Mouse (Mus musculus) MEL (cell line): Measurements from ENCODE around the gene Glyctk. TPM values are rescaled to one million over a fixed set of nuclear protein-coding genes. Genes with fewer than 3 reads are reported as not detected.

Experiments
- DNase-seq: peaks from one replicate; pipeline ENCODE4 v3.0.0; 2011; ENCODE audit warnings: low read depth, low spot score
- H3K27ac ChIP-seq: 2 replicates; pipeline ENCODE4 v1.5.1; 2012; ENCODE audit warnings: low read depth, mild to moderate bottlenecking, control low read depth, low read length, moderate library complexity; ENCODE audit not compliant: control insufficient read depth
- H3K27me3 ChIP-seq, 2 experiments: fragments of 150-350 bp in 1 of 2; sonication (generic) in 1 of 2; 2 replicates each; pipeline ENCODE4 v1.6.1; 2012; ENCODE audit warnings: low read length in 2 of 2, mild to moderate bottlenecking in 2 of 2, improper control_type of control experiment in 1 of 2, moderate library complexity in 1 of 2; ENCODE audit not compliant: insufficient read depth in 2 of 2, control insufficient read depth in 1 of 2
- H3K36me3 ChIP-seq, 2 experiments: 2 replicates each; pipeline ENCODE4 v1.6.1; 2012 to 2014; ENCODE audit warnings: low read length in 2 of 2, improper control_type of control experiment in 1 of 2, inconsistent platforms in 1 of 2, mild to moderate bottlenecking in 1 of 2; ENCODE audit not compliant: insufficient read depth in 2 of 2, control insufficient read depth in 1 of 2
- H3K4me1 ChIP-seq, 2 experiments: fragments of 150-350 bp in 1 of 2; sonication (generic) in 1 of 2; 2 replicates each; pipeline ENCODE4 v1.6.1; 2012; ENCODE audit warnings: low read length in 2 of 2, improper control_type of control experiment in 1 of 2, mild to moderate bottlenecking in 1 of 2; ENCODE audit not compliant: insufficient read depth in 2 of 2, control insufficient read depth in 1 of 2
- H3K4me3 ChIP-seq, 2 experiments: fragments of 150-350 bp in 1 of 2; sonication (generic) in 1 of 2; 2 replicates each; pipeline ENCODE4 v1.5.1; 2012; ENCODE audit warnings: low read depth in 2 of 2, low read length in 2 of 2, mild to moderate bottlenecking in 2 of 2, moderate library complexity in 2 of 2, control low read depth in 1 of 2, improper control_type of control experiment in 1 of 2; ENCODE audit not compliant: control insufficient read depth in 1 of 2, insufficient read depth in 1 of 2
- H3K79me2 ChIP-seq: 2 replicates; pipeline ENCODE4 v1.6.1; 2012; ENCODE audit warnings: mild to moderate bottlenecking, low read length, moderate library complexity; ENCODE audit not compliant: control insufficient read depth, poor library complexity, insufficient read depth
- H3K9ac ChIP-seq: 2 replicates; pipeline ENCODE4 v1.6.1; 2012; ENCODE audit warnings: low read depth, mild to moderate bottlenecking, control low read depth, low read length, moderate library complexity; ENCODE audit not compliant: control insufficient read depth, poor library complexity, severe bottlenecking
- H3K9me3 ChIP-seq: fragments of 150-350 bp; sonication (generic); replicated peaks from 2 replicates; pipeline ENCODE4 v1.6.1; 2012; ENCODE audit warnings: mild to moderate bottlenecking, low read length, improper control_type of control experiment, moderate library complexity; ENCODE audit not compliant: insufficient read depth
- CHD1 ChIP-seq: IDR thresholded peaks from 2 replicates; pipeline ENCODE4 v1.6.1; 2012; ENCODE audit warnings: low read depth, mild to moderate bottlenecking, inconsistent platforms, low read length, improper control_type of control experiment
- CHD2 ChIP-seq: IDR thresholded peaks from 2 replicates; pipeline ENCODE4 v1.6.1; 2011; ENCODE audit warnings: low read length, improper control_type of control experiment
- CTCF ChIP-seq, 3 experiments: IDR thresholded peaks in 2 of 3; conservative IDR thresholded peaks in 1 of 3; 2 replicates each; pipeline ENCODE4 v1.5.1; 2011 to 2012; ENCODE audit warnings: low read length in 3 of 3, low read depth in 2 of 3, mild to moderate bottlenecking in 2 of 3, improper control_type of control experiment in 1 of 3, inconsistent platforms in 1 of 3, mixed read lengths in 1 of 3, moderate library complexity in 1 of 3; ENCODE audit not compliant: control insufficient read depth in 1 of 3, insufficient read depth in 1 of 3, poor library complexity in 1 of 3, severe bottlenecking in 1 of 3
- E2F4 ChIP-seq: IDR thresholded peaks from 2 replicates; pipeline ENCODE4 v1.6.1; 2011; ENCODE audit warnings: low read depth, low read length, improper control_type of control experiment, borderline replicate concordance
- ELF1 ChIP-seq: IDR thresholded peaks from 2 replicates; pipeline ENCODE4 v1.6.1; 2014; ENCODE audit warnings: low read depth, mild to moderate bottlenecking, inconsistent platforms, low read length, improper control_type of control experiment, moderate library complexity
- EP300 ChIP-seq, 2 experiments: IDR thresholded peaks; 2 replicates each; pipeline ENCODE4 v1.6.1; 2011; ENCODE audit warnings: improper control_type of control experiment in 2 of 2, low read length in 2 of 2, low read depth in 1 of 2, mild to moderate bottlenecking in 1 of 2
- ETS1 ChIP-seq: IDR thresholded peaks from 2 replicates; pipeline ENCODE4 v1.6.1; 2012; ENCODE audit warnings: low read depth, mild to moderate bottlenecking, inconsistent platforms, low read length, improper control_type of control experiment, moderate library complexity
- GATA1 ChIP-seq: IDR thresholded peaks from 2 replicates; pipeline ENCODE4 v1.6.1; 2011; ENCODE audit warnings: low read depth, low read length, improper control_type of control experiment
- HCFC1 ChIP-seq: IDR thresholded peaks from 2 replicates; pipeline ENCODE4 v1.6.1; 2012; ENCODE audit warnings: low read depth, mild to moderate bottlenecking, inconsistent platforms, low read length, improper control_type of control experiment, moderate library complexity
- MAFK ChIP-seq: IDR thresholded peaks from 2 replicates; pipeline ENCODE4 v1.6.1; 2011; ENCODE audit warnings: low read depth, mild to moderate bottlenecking, low read length, improper control_type of control experiment, borderline replicate concordance
- MAX ChIP-seq: IDR thresholded peaks from 2 replicates; pipeline ENCODE4 v1.6.1; 2011; ENCODE audit warnings: low read length, improper control_type of control experiment
- MXI1 ChIP-seq: IDR thresholded peaks from 2 replicates; pipeline ENCODE4 v1.6.1; 2011; ENCODE audit warnings: mild to moderate bottlenecking, low read depth, low read length, improper control_type of control experiment
- MYB ChIP-seq: IDR thresholded peaks from 2 replicates; pipeline ENCODE4 v1.6.1; 2011; ENCODE audit warnings: mild to moderate bottlenecking, low read depth, low read length, improper control_type of control experiment
- POLR2A ChIP-seq, 2 experiments: IDR thresholded peaks; 2 replicates each; pipeline ENCODE4 v1.6.1; 2011 to 2012; ENCODE audit warnings: low read length in 2 of 2, mild to moderate bottlenecking in 2 of 2, control low read depth in 1 of 2, improper control_type of control experiment in 1 of 2, low read depth in 1 of 2, moderate library complexity in 1 of 2; ENCODE audit not compliant: control insufficient read depth in 1 of 2, insufficient read depth in 1 of 2, poor library complexity in 1 of 2
- POLR2AphosphoS2 ChIP-seq: IDR thresholded peaks from 2 replicates; pipeline ENCODE4 v1.6.1; 2011; ENCODE audit warnings: low read length, improper control_type of control experiment
- RAD21 ChIP-seq: IDR thresholded peaks from 2 replicates; pipeline ENCODE4 v1.6.1; 2011; ENCODE audit warnings: mild to moderate bottlenecking, low read depth, low read length, improper control_type of control experiment
- SIN3A ChIP-seq: IDR thresholded peaks from 2 replicates; pipeline ENCODE4 v1.6.1; 2012; ENCODE audit warnings: low read length, improper control_type of control experiment, inconsistent platforms
- SMC3 ChIP-seq: IDR thresholded peaks from 2 replicates; pipeline ENCODE4 v1.6.1; 2011; ENCODE audit warnings: low read depth, low read length, improper control_type of control experiment
- TAL1 ChIP-seq: IDR thresholded peaks from 2 replicates; pipeline ENCODE4 v1.6.1; 2012; ENCODE audit warnings: mild to moderate bottlenecking, inconsistent platforms, low read length, moderate library complexity, mixed read lengths
- TBP ChIP-seq: IDR thresholded peaks from 2 replicates; pipeline ENCODE4 v1.8.0; 2011; ENCODE audit warnings: low read depth, low read length, improper control_type of control experiment
- UBTF ChIP-seq: IDR thresholded peaks from 2 replicates; pipeline ENCODE4 v1.6.1; 2012; ENCODE audit warnings: low read depth, mild to moderate bottlenecking, inconsistent platforms, low read length, improper control_type of control experiment, moderate library complexity, borderline replicate concordance; ENCODE audit not compliant: insufficient read depth
- USF1 ChIP-seq: IDR thresholded peaks from 2 replicates; pipeline ENCODE4 v1.6.1; 2014; ENCODE audit warnings: low read depth, mild to moderate bottlenecking, inconsistent platforms, low read length, improper control_type of control experiment, moderate library complexity
- USF2 ChIP-seq, 2 experiments: IDR thresholded peaks; 2 replicates each; pipeline ENCODE4 v1.6.1; 2011 to 2012; ENCODE audit warnings: improper control_type of control experiment in 2 of 2, low read length in 2 of 2, borderline replicate concordance in 1 of 2, inconsistent platforms in 1 of 2, low read depth in 1 of 2, mild to moderate bottlenecking in 1 of 2; ENCODE audit not compliant: insufficient read depth in 1 of 2
- ZC3H11A ChIP-seq: IDR thresholded peaks from 2 replicates; pipeline ENCODE4 v1.6.1; 2012; ENCODE audit warnings: low read depth, mild to moderate bottlenecking, inconsistent platforms, low read length, improper control_type of control experiment
- ZKSCAN1 ChIP-seq: IDR thresholded peaks from 2 replicates; pipeline ENCODE4 v1.6.1; 2012; ENCODE audit warnings: low read depth, mild to moderate bottlenecking, inconsistent platforms, low read length, improper control_type of control experiment, moderate library complexity
- ZNF384 ChIP-seq: IDR thresholded peaks from 2 replicates; pipeline ENCODE4 v1.6.1; 2012; ENCODE audit warnings: low read depth, mild to moderate bottlenecking, inconsistent platforms, low read length, improper control_type of control experiment
- polyA plus RNA-seq, 2 experiments: library from polyadenylated mRNA; stranded (reverse) in 1 of 2; unstranded in 1 of 2; fragments of >175 nt in 1 of 2; fragments of >200 nt in 1 of 2; gene quantifications; 2 replicates each; pipeline versions ENCODE4 v1.2.1 to v1.2.4; 2012; ENCODE audit warnings: low replicate concordance in 2 of 2, low read depth in 1 of 2; ENCODE audit not compliant: insufficient read length in 2 of 2, insufficient read depth in 1 of 2, missing spikeins in 1 of 2
- total RNA-seq: library from RNA; depleted of rRNA; stranded (reverse); fragments of 300-350 nt; gene quantifications from 2 replicates; pipeline ENCODE4 v1.2.3, GENCODE M21; 2012

The Glyctk gene
- total and polyA plus RNA-seq, 3 experiments = 3.1 to 3.3 TPM; not detected in 1

GRCm38 (mm10) chr9:106197081-106197713 lies 39.3 kb upstream of the Glyctk start:
- Histone ChIP-seq H3K4me1 (peaks cover 4 to 20% of the 10 kb centered on the region in 2 experiments), H3K9me3 (no peaks in the 10 kb centered on the region), H3K4me3 (no peak overlapping the region), H3K36me3 (peaks cover 0 to 14% of the 10 kb centered on the region in 2 experiments; a peak in 2 of 4 replicates), H3K27ac (no peak overlapping the region), H3K9ac (no peak overlapping the region), H3K79me2 (peaks cover 4% of the 10 kb centered on the region), H3K27me3 (no peaks in the 10 kb centered on the region)
- no peak for DNase-seq
- TF ChIP-seq SMC3 = no peak
- no peak for TF ChIP-seq TAL1
- TF ChIP-seq MAX = no peak
- no peak for TF ChIP-seq ZKSCAN1
- no peak for TF ChIP-seq MYB
- no peak for TF ChIP-seq USF2 (IDR thresholded peaks at IDR 0.05; ENCODE audit: borderline replicate concordance in 1 of 2, insufficient read depth in 1 of 2, low read depth in 1 of 2, low read length in 2 of 2)
- TF ChIP-seq ZC3H11A = no peak
- TF ChIP-seq POLR2AphosphoS2 = no peak
- TF ChIP-seq MXI1 = no peak
- TF ChIP-seq ZNF384 = no peak
- no peak for TF ChIP-seq E2F4
- no peak for TF ChIP-seq POLR2A (IDR thresholded peaks at IDR 0.05; ENCODE audit: control insufficient read depth in 1 of 2, insufficient read depth in 1 of 2, low read depth in 1 of 2, low read length in 2 of 2, poor library complexity in 1 of 2)
- TF ChIP-seq USF1 = no peak
- no peak for TF ChIP-seq CTCF (IDR thresholded peaks at IDR 0.05 in 2 of 3, conservative IDR thresholded peaks at IDR 0.05 in 1 of 3; ENCODE audit: control insufficient read depth in 1 of 3, insufficient read depth in 1 of 3, low read depth in 2 of 3, low read length in 3 of 3, poor library complexity in 1 of 3, severe bottlenecking in 1 of 3)
- TF ChIP-seq UBTF = no peak
- no peak for TF ChIP-seq SIN3A
- no peak for TF ChIP-seq EP300 (IDR thresholded peaks at IDR 0.05; ENCODE audit: low read depth in 1 of 2, low read length in 2 of 2)
- no peak for TF ChIP-seq TBP

- no peak overlapping the region for H3K27ac ChIP-seq
- TF ChIP-seq RAD21 = no peak
- no peak for TF ChIP-seq GATA1
- TF ChIP-seq ETS1 = no peak
- no peak for TF ChIP-seq ELF1
- TF ChIP-seq CTCF (IDR thresholded peaks at IDR 0.05 in 2 of 3, conservative IDR thresholded peaks at IDR 0.05 in 1 of 3; ENCODE audit: control insufficient read depth in 1 of 3, insufficient read depth in 1 of 3, low read depth in 2 of 3, low read length in 3 of 3, poor library complexity in 1 of 3, severe bottlenecking in 1 of 3) = no peak
- TF ChIP-seq HCFC1 = no peak
- no peak for TF ChIP-seq MAFK
- TF ChIP-seq SMC3 = no peak
- TF ChIP-seq ZNF384 = no peak
- TF ChIP-seq CHD2 = no peak
- no peak for TF ChIP-seq CHD1
- no peak for TF ChIP-seq E2F4
- no peaks in the 10 kb centered on the region for H3K9me3 ChIP-seq
- no peak for DNase-seq
- H3K27me3 ChIP-seq = no peaks in the 10 kb centered on the region
- no peak overlapping the region for H3K9ac ChIP-seq
- H3K4me3 ChIP-seq = no peak overlapping the region
- peaks cover 4% of the 10 kb centered on the region for H3K79me2 ChIP-seq
- H3K4me1 ChIP-seq = peaks cover 4 to 16% of the 10 kb centered on the region in 2 experiments
- peaks cover 0 to 11% of the 10 kb centered on the region in 2 experiments; a peak in 3 of 4 replicates for H3K36me3 ChIP-seq
Measured at GRCm38 (mm10) chr9:106195693-106196092, 37.8 kb upstream of the Glyctk start.
